Mouse (Mus musculus) heart, embryonic 15.5 days (tissue): ENCODE data around the gene Defb7. TPM values are rescaled to one million over a fixed set of nuclear protein-coding genes. Genes with fewer than 3 reads are reported as not detected.

Experiments used
- ATAC-seq: fragments of 200-750 bp; cut with Nextera tagmentation; replicated peaks from 2 replicates; pipeline ENCODE4 v1.8.0; 2017; ENCODE audit warnings: low read depth, moderate TSS enrichment; ENCODE audit not compliant: insufficient number of reproducible peaks, insufficient read depth, low FRiP score
- H3K27ac ChIP-seq: fragments of 300-500 bp; sonication (generic); 2 replicates; pipeline ENCODE4 v1.5.1; 2015; ENCODE audit warnings: mild to moderate bottlenecking, inconsistent platforms
- H3K27me3 ChIP-seq: fragments of 300-500 bp; sonication (generic); 2 replicates; pipeline ENCODE4 v1.6.1; 2015; ENCODE audit warnings: inconsistent platforms
- H3K36me3 ChIP-seq: fragments of 300-500 bp; sonication (generic); 2 replicates; pipeline ENCODE4 v1.6.1; 2015; ENCODE audit warnings: mild to moderate bottlenecking, inconsistent platforms
- H3K4me1 ChIP-seq: fragments of 300-500 bp; sonication (generic); replicated peaks from 2 replicates; pipeline ENCODE4 v1.6.1; 2015; ENCODE audit warnings: inconsistent platforms
- H3K4me2 ChIP-seq: fragments of 300-500 bp; sonication (generic); 2 replicates; pipeline ENCODE4 v1.6.1; 2015; ENCODE audit warnings: inconsistent platforms, mild to moderate bottlenecking, moderate library complexity
- H3K4me3 ChIP-seq: fragments of 300-500 bp; sonication (generic); 2 replicates; pipeline ENCODE4 v1.5.1; 2015; ENCODE audit warnings: mild to moderate bottlenecking, inconsistent platforms
- H3K9ac ChIP-seq: fragments of 300-500 bp; sonication (generic); 2 replicates; pipeline ENCODE4 v1.6.1; 2015; ENCODE audit warnings: mild to moderate bottlenecking, inconsistent platforms
- H3K9me3 ChIP-seq: fragments of 300-500 bp; sonication (generic); replicated peaks from 2 replicates; pipeline ENCODE4 v1.6.1; 2016; ENCODE audit warnings: inconsistent platforms
- WGBS: fragments of 180-500 bp; shearing (Covaris S2); methylation state at CpG from one replicate; pipeline ENCODE4 v1.1.7; 2015; ENCODE audit warnings: mixed read lengths; 5-methylcytosine and 5-hydroxymethylcytosine counted together
- microRNA-seq: library from miRNA; unstranded; fragments of <30 nt; microRNA quantifications from one replicate; pipeline ENCODE4, GENCODE M21; 2016
- polyA plus RNA-seq: library from polyadenylated mRNA; unstranded; fragments of >200 nt; fragmentation: Nextera tagmentation; extraction: Ambion mirVana; gene quantifications from 2 replicates; pipeline ENCODE4 v1.2.1, GENCODE M21; 2015

Gene Defb7
- polyA plus RNA-seq = not detected in 2 replicates

GRCm38 (mm10) chr8:19494797-19495196 lies at the start of gene Defb7:
Defb7 (plus strand) TSS chr8:19495097.
- H3K27ac ChIP-seq = no peak within 1 kb of the TSS
- H3K9me3 ChIP-seq = no peaks in the 10 kb centered on the region
- WGBS = 67% methylated on average over 2 of the region's 2 CpGs
- no peak within 1 kb of the TSS for H3K4me2 ChIP-seq
- H3K4me3 ChIP-seq = no peak within 1 kb of the TSS
- H3K36me3 ChIP-seq = no peaks in the 10 kb centered on the region
- no peaks in the 10 kb centered on the region for H3K4me1 ChIP-seq
- H3K27me3 ChIP-seq = no peaks in the 10 kb centered on the region
- ATAC-seq = no peak
- H3K9ac ChIP-seq = no peak within 1 kb of the TSS

DNA sequence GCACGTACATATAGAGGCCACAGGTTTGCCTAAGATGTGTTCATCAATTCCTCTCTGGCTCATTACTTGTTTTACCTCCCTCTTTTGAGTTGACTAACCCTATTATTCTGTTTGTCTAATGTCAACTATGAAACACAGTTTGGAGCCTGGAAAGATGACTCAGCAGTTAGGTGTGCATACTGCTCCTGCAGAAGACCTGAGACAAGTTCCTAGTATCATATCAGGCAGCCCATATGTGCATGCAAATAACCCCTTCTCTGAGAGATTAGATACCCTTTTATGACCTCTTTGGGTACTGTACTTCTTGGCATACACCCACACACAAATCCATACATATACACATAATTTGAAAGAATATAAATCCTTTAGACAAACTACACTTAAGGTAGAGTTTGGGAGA lies 48.5 kb upstream of the Defb7 start:
- Histone ChIP-seq H3K27ac (no peak overlapping the region), H3K27me3 (no peaks in the 10 kb centered on the region), H3K4me1 (no peaks in the 10 kb centered on the region), H3K9ac (no peak overlapping the region), H3K9me3 (no peaks in the 10 kb centered on the region), H3K36me3 (no peaks in the 10 kb centered on the region), H3K4me2 (no peak overlapping the region), H3K4me3 (no peak overlapping the region)
- 67% methylated on average over 1 of the region's 1 CpGs for WGBS
- ATAC-seq = no peak

GRCm38 (mm10) chr8:19461355-19461754 lies 33.5 kb upstream of the Defb7 start:
- H3K27me3 ChIP-seq = no peaks in the 10 kb centered on the region
- no peak overlapping the region for H3K4me2 ChIP-seq
- H3K4me1 ChIP-seq = no peaks in the 10 kb centered on the region
- no peaks in the 10 kb centered on the region for H3K36me3 ChIP-seq
- no peak for ATAC-seq
- no peaks in the 10 kb centered on the region for H3K9me3 ChIP-seq
- no peak overlapping the region for H3K9ac ChIP-seq
- no peak overlapping the region for H3K4me3 ChIP-seq
- no peak overlapping the region for H3K27ac ChIP-seq
- 61% methylated on average over 3 of the region's 3 CpGs for WGBS

DNA sequence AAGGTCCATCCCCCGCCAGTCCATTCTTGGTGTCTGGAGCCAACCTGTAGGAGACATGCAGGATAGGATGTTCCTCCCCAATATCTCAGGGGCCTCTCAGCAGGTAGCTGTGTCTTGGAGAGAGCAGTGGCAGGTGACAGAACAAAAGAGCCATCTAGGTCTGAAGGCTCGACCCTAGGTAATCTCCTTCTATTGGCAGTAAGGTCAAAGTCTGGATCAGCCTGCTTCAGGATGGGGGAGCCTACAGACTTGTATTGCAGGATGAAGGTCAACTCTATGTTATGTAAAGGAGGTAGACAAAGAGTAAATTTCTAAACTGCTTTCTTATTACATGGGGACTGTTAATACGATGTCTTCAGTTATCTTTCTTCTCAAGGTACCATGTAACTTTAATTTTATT lies 25.9 kb upstream of the Defb7 start:
- Histone ChIP-seq H3K27me3 (no peaks in the 10 kb centered on the region), H3K27ac (no peak overlapping the region), H3K4me1 (no peaks in the 10 kb centered on the region), H3K4me2 (no peak overlapping the region), H3K9me3 (no peaks in the 10 kb centered on the region), H3K36me3 (no peaks in the 10 kb centered on the region), H3K4me3 (no peak overlapping the region), H3K9ac (no peak overlapping the region)
- 76% methylated on average over 3 of the region's 3 CpGs for WGBS
- ATAC-seq = no peak

DNA sequence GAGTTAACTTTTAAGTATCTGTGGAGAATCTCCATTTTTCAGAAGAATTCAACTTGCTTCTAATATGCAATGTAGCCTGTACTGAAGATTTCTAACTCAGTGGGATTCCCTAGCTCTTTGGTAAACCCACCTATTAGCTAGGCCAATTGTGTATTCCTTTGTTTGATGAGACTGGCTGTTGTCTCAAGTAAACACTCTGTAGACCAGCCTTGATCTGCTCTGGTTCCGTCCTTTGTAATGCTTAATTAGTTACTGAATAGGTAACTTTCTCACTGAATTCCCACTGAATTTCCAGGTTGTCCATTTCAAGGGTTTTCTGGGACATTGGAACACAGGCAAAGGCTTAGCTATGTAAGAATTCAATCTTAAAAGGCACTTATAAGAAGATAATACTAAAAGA lies 5.6 kb downstream of the Defb7 start:
- no peak overlapping the region for H3K4me3 ChIP-seq
- WGBS = 70% methylated on average over 1 of the region's 1 CpGs
- no peaks in the 10 kb centered on the region for H3K27me3 ChIP-seq
- no peak overlapping the region for H3K27ac ChIP-seq
- ATAC-seq = no peak
- no peaks in the 10 kb centered on the region for H3K36me3 ChIP-seq
- H3K4me1 ChIP-seq = no peaks in the 10 kb centered on the region
- no peaks in the 10 kb centered on the region for H3K9me3 ChIP-seq
- H3K4me2 ChIP-seq = no peak overlapping the region
- no peak overlapping the region for H3K9ac ChIP-seq

DNA sequence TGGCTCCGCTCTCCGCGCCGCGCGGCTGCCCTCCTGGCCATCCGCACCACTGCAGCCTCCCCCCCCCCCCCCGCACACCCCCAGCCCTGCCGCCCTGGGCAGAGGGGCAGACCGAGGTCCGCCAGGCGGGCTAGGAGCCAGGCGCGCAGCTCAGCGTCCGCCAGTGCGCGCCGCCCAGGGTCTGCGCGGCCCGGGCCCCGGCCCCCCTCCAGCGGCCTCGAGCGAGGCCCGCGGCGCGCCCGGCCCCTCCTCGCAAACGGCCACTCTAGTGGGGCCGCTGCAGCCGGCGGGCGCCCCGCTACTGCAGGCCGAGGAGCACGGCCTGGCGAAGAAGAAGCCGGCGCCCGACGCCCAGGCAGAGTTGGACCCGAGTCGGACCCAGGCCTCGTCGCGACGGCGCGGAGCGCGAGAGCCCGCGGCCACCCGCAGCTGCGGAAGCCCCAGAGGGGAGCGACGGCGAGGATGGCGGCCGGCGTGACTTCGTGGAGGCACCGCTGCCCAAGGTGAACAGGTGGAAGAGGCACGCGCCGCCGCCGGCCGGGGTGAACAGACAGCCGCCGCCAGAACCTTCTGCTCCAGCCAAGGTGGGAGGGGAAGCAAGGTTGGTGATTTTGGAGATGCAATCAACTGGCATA lies 40.4 kb downstream of the Defb7 start:
- H3K4me3 ChIP-seq = peak overlapping the region; percentile 45
- WGBS = 5% methylated on average over 61 of the region's 75 CpGs
- ATAC-seq = peak; percentile 73

GRCm38 (mm10) chr8:19540376-19540775 lies 45.5 kb downstream of the Defb7 start:
- no peaks in the 10 kb centered on the region for H3K4me1 ChIP-seq

More for the DNA sequence above, 40.4 kb downstream of the Defb7 start:
- peak overlapping the region; percentile 77 for H3K4me2 ChIP-seq
- H3K27me3 ChIP-seq = peaks cover 26% of the 10 kb centered on the region
- no peaks in the 10 kb centered on the region for H3K4me1 ChIP-seq
- H3K27ac ChIP-seq = no peak overlapping the region
- H3K9me3 ChIP-seq = no peaks in the 10 kb centered on the region
- no peaks in the 10 kb centered on the region for H3K36me3 ChIP-seq
- H3K9ac ChIP-seq = peak overlapping the region; percentile 44; the same call in 1 of the 2 replicates

More at GRCm38 (mm10) chr8:19540376-19540775, 45.5 kb downstream of the Defb7 start:
- Histone ChIP-seq H3K9ac (no peak overlapping the region), H3K4me2 (no peak overlapping the region), H3K36me3 (no peaks in the 10 kb centered on the region), H3K4me3 (no peak overlapping the region), H3K27me3 (peaks cover 11% of the 10 kb centered on the region), H3K27ac (no peak overlapping the region), H3K9me3 (0 out of 2 replicates have a peak, but pooled peaks cover 3% of the 10 kb centered on the region)
- 88% methylated on average over 1 of the region's 1 CpGs for WGBS
- ATAC-seq = no peak

Small RNA genes lying within 50 kb of the gene (microRNA-seq; reads per million reads assigned to microRNA genes)
- gene Gm27288 = not detected
- gene Gm27852 = not detected

Other genes with a start within 250 kb of the Defb7 start
- gene Defb5, start 247.5 kb upstream of the Defb7 start, polyA plus RNA-seq = not detected in 2 replicates
- not detected in 2 replicates for gene Defb3, start 201.7 kb upstream of the Defb7 start, polyA plus RNA-seq
- gene Defb8, start 47.5 kb upstream of the Defb7 start, polyA plus RNA-seq = not detected in 2 replicates
- not detected in 2 replicates for gene 4930467E23Rik, start 234.5 kb downstream of the Defb7 start, polyA plus RNA-seq